Mouse (Mus musculus) macrophage (primary cell): ENCODE results near the gene Casc3. TPM values are rescaled to one million over a fixed set of nuclear protein-coding genes. Genes with fewer than 3 reads are reported as not detected.

Source experiments
- H3K27ac ChIP-seq: fragments of 350-480 bp; formaldehyde crosslinking; 2 replicates; pipeline ENCODE4 v1.9.0; 2021
- H3K36me3 ChIP-seq: fragments of 350-480 bp; formaldehyde crosslinking; 2 replicates; pipeline ENCODE4 v1.9.0; 2021; ENCODE audit errors: inconsistent target
- H3K4me3 ChIP-seq: fragments of 350-480 bp; formaldehyde crosslinking; 2 replicates; pipeline ENCODE4 v1.9.0; 2021; ENCODE audit errors: inconsistent target
- H3K79me2 ChIP-seq: fragments of 350-480 bp; formaldehyde crosslinking; 2 replicates; pipeline ENCODE4 v1.9.0; 2021; ENCODE audit errors: inconsistent target
- WGBS: methylation state at CpG from one replicate; pipeline ENCODE4 v1.1.7; 2026; ENCODE audit warnings: inconsistent platforms; ENCODE audit not compliant: missing documents; 5-methylcytosine and 5-hydroxymethylcytosine counted together
- polyA plus RNA-seq: library from polyadenylated mRNA; stranded (reverse); fragments of 250-400 nt; gene quantifications from 3 replicates; pipeline ENCODE4 v1.2.4, GENCODE M21; 2018; ENCODE audit warnings: inconsistent platforms

Casc3 gene
- polyA plus RNA-seq, 1 experiment from 2014 or later, result 29.9 TPM

GRCm38 (mm10) chr11:98791448-98791847, 13.3 kb upstream of the Casc3 start:
- no peak overlapping the region for H3K27ac ChIP-seq
- 94% methylated on average over 1 of the region's 1 CpGs for WGBS
- H3K36me3 ChIP-seq, result no peaks in the 10 kb centered on the region
- H3K4me3 ChIP-seq, result no peak overlapping the region
- H3K79me2 ChIP-seq, result peaks cover 4% of the 10 kb centered on the region

GRCm38 (mm10) chr11:98792081-98792480, 12.6 kb upstream of the Casc3 start:
- WGBS, result 79% methylated on average over 4 of the region's 4 CpGs
- no peaks in the 10 kb centered on the region for H3K36me3 ChIP-seq
- no peak overlapping the region for H3K27ac ChIP-seq
- peaks cover 10% of the 10 kb centered on the region for H3K79me2 ChIP-seq
- H3K4me3 ChIP-seq, result no peak overlapping the region

- 0% methylated on average over 18 of the region's 30 CpGs for WGBS
- Histone ChIP-seq H3K79me2 (peaks cover 35% of the 10 kb centered on the region), H3K36me3 (peaks cover 5% of the 10 kb centered on the region; the same call in 1 of the 2 replicates), H3K4me3 (peak overlapping the region; percentile 42), H3K27ac (peak overlapping the region; percentile 77)
These were observed 10.2 kb upstream of the Casc3 start for GRCm38 (mm10) chr11:98794469-98795014.

- H3K79me2 ChIP-seq, result peaks cover 41% of the 10 kb centered on the region
- WGBS, result under 1% methylated on average over 36 of the region's 89 CpGs
These were observed 9.5 kb upstream of the Casc3 start, which contains the start of gene Msl1 for GRCm38 (mm10) chr11:98795015-98795713. Gene Msl1, plus strand, starts transcription at chr11:98795516.

GRCm38 (mm10) chr11:98795714-98796514, 8.8 kb upstream of the Casc3 start:
- Histone ChIP-seq H3K36me3 (peaks cover 15% of the 10 kb centered on the region), H3K27ac (peak overlapping the region; percentile 50), H3K4me3 (peak overlapping the region; percentile 81), H3K79me2 (peaks cover 49% of the 10 kb centered on the region)
- under 1% methylated on average over 71 of the region's 74 CpGs for WGBS

More at GRCm38 (mm10) chr11:98795015-98795713, 9.5 kb upstream of the Casc3 start, which contains the start of gene Msl1:
- Histone ChIP-seq H3K4me3 (peak within 1 kb of the TSS; percentile 81), H3K36me3 (peaks cover 10% of the 10 kb centered on the region), H3K27ac (peak within 1 kb of the TSS; percentile 77)

GRCm38 (mm10) chr11:98796515-98797216, 8.0 kb upstream of the Casc3 start:
- Histone ChIP-seq H3K79me2 (peaks cover 56% of the 10 kb centered on the region), H3K27ac (peak overlapping the region; percentile 50), H3K36me3 (peaks cover 15% of the 10 kb centered on the region), H3K4me3 (peak overlapping the region; percentile 81)
- 4% methylated on average over 23 of the region's 23 CpGs for WGBS

- peaks cover 63% of the 10 kb centered on the region for H3K79me2 ChIP-seq
- H3K4me3 ChIP-seq, result peak overlapping the region; percentile 81
- H3K27ac ChIP-seq, result no peak overlapping the region
- peaks cover 15% of the 10 kb centered on the region for H3K36me3 ChIP-seq
- WGBS, result 15% methylated on average over 5 of the region's 5 CpGs
These were observed 7.4 kb upstream of the Casc3 start for GRCm38 (mm10) chr11:98797306-98797705.

GRCm38 (mm10) chr11:98797909-98798308, 6.8 kb upstream of the Casc3 start:
- no peak overlapping the region for H3K4me3 ChIP-seq
- 70% methylated on average over 4 of the region's 4 CpGs for WGBS
- no peak overlapping the region for H3K27ac ChIP-seq
- peaks cover 64% of the 10 kb centered on the region for H3K79me2 ChIP-seq
- peaks cover 18% of the 10 kb centered on the region for H3K36me3 ChIP-seq

- no peak overlapping the region for H3K27ac ChIP-seq
- no peak overlapping the region for H3K4me3 ChIP-seq
- peaks cover 55% of the 10 kb centered on the region for H3K79me2 ChIP-seq
- peaks cover 19% of the 10 kb centered on the region for H3K36me3 ChIP-seq
- WGBS, result 91% methylated on average over 2 of the region's 2 CpGs
These were observed 3.7 kb downstream of the Casc3 start for GRCm38 (mm10) chr11:98808417-98808816.

GRCm38 (mm10) chr11:98809457-98810290, 5.0 kb downstream of the Casc3 start:
- peak overlapping the region; percentile 80 for H3K4me3 ChIP-seq
- peaks cover 12% of the 10 kb centered on the region for H3K36me3 ChIP-seq
- under 1% methylated on average over 84 of the region's 84 CpGs for WGBS
- H3K79me2 ChIP-seq, result peaks cover 65% of the 10 kb centered on the region
- H3K27ac ChIP-seq, result peak overlapping the region; percentile 61

- Histone ChIP-seq H3K27ac (peak overlapping the region; percentile 47), H3K79me2 (peaks cover 66% of the 10 kb centered on the region), H3K4me3 (peak overlapping the region; percentile 80), H3K36me3 (peaks cover 1% of the 10 kb centered on the region)
- WGBS, result 75% methylated on average over 7 of the region's 7 CpGs
These were observed 6.0 kb downstream of the Casc3 start for GRCm38 (mm10) chr11:98810686-98811085.

- no peak overlapping the region for H3K4me3 ChIP-seq
- H3K27ac ChIP-seq, result peak overlapping the region; percentile 66
- peaks cover 14% of the 10 kb centered on the region; the same call in 1 of the 2 replicates for H3K36me3 ChIP-seq
- peaks cover 84% of the 10 kb centered on the region for H3K79me2 ChIP-seq
- WGBS, result 0% methylated on average over 1 of the region's 1 CpGs
These were observed 12.1 kb downstream of the Casc3 start for GRCm38 (mm10) chr11:98816706-98817239.

- H3K4me3 ChIP-seq, result no peak overlapping the region
- H3K27ac ChIP-seq, result no peak overlapping the region
- peaks cover 54% of the 10 kb centered on the region for H3K36me3 ChIP-seq
- H3K79me2 ChIP-seq, result peaks cover 86% of the 10 kb centered on the region
- WGBS, result 89% methylated on average over 5 of the region's 5 CpGs
These were observed 16.3 kb downstream of the Casc3 start for GRCm38 (mm10) chr11:98820968-98821367.
